Mouse (Mus musculus) brain, embryonic 18.5 days (tissue): Measurements from ENCODE around the gene Prkcg.
"Not testable (repeated sequence)": the region's sequence is repeated elsewhere in the genome, so short reads cannot be mapped to it uniquely, and the experiment has no call there.

Experiments
- DNase-seq: peaks from one replicate; pipeline ENCODE4 v3.0.0-alpha.2; 2012; ENCODE audit warnings: low read depth, low spot score

Gene Prkcg

DNA sequence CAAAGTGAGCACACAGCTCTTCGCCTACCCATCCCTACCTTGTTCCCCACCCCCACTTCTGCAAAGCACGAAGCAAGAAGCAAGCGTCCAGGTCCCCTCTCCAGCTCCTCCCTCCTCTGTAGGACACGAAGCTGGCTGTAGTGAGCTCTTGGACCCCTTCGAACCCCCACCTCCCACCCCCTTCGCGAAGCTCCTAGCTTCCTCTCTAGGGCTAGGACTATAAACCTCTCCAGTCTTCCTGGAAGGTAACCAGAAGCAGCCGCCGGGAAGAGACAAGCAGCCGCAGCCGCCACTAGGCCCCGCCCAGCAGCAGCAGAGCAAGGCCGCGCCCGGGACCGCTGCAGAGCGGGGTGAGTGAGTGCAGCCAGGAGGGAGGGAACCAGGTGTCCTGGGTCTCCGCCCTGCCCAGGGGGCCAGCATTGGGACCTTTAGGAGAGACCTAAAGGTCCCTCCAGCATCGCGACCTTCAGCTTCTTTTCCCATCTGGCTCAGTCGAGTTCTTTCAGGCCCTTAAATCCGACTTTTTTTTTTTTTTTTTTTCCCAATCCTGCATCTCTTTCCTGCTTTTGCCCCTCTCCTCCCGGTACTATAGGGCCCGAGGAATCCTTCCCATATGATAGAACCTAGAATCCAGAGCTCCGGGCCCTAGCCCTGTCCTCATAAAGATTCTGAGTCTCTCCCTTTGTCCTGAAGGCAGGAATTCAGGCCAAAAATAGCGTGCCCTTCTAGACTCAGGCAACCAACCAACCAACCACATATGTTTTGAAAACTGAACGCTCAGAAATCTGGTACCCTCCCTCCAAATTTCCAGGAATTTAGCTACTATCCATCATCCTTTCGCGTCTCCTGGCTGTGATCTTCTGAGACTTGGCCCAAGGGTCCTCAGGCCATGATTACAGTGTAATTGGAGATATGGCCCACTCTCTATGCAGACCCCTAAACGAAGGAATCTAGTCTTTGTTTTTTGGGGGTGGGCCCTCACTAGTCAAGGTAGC, at the start of gene Prkcg, which contains the start of gene Myadm:
TSS of gene Prkcg (plus strand) at position 204 of the 995 bp plus-strand sequence.
TSS of gene Myadm (plus strand) at position 105 of the 995 bp plus-strand sequence.
- DNase-seq: no peak

DNA sequence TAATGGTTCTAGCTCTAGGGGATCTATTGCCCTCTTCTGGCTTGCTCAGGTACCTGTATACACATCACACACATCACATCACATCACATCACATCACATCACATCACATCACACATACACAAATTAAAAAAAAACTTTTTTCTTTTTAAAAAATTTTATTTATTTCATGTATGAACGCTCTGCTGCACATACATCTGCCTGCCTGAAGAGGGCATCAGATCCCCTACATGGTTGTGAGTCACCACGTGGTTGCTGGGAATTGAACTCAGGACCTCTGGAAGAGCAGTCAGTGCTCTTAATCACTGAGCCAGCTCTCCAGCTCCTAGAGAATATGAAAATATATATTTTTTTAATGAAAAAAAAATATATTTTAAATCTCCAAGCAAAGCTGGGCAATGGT, 49.8 kb upstream of the Prkcg start:
- no peak for DNase-seq

DNA sequence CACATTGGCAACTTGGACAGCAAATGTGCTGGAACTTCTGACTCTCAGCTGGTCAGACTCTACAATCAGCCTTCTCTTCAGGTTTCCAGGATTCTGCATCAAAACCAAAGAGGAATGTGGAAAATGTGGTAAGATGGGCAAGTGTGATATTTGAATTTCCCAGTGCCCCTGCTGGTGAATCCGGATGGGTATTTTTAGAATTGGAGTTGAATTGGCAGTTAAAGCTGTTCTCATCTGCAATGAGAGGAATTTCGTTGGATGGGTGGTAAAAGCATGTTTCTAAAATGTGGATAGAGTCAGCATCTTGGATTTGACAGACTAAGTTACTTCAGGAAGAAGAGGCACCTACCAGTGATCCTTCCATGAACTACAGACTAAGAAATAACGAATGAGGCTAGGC, 28.3 kb upstream of the Prkcg start:
- no peak for DNase-seq

DNA sequence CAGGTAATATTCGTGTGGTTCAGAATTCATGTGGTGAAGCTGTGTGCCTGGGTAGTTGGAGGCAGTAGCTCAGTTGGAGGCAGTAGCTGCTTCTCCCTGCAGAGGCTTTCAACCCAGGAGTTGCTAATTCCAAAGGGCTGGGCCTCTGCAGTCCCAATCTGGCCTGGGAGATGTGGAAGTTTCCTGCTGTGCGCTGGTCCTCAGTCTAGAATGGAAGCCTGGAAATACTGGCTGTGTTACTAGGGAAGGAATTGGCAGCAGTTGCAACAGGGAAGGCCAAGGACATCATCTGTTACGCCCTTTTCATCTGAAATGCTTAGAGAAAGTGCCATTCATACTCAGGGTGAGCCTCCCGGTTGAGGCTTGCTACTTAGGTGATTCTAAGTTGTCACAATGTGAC, 27.5 kb upstream of the Prkcg start:
- DNase-seq: no peak

DNA sequence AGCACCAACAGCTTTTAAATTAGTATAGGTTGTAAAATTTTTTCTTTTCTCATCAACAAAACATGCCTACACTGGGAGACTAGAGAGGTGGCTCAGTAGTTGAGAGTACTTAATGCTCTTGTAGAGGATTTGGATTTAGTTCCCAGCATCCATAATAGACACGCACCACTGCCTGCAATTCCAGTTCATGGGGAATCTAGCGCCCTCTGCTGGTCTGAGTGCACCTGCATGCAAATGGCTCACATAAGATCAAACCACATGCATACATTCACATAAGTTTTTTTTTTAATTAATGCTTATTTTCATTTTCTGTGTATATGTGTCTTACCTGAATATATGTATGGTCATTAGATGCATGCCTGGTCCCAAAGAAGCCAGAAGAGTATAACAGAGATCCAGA, 26.2 kb upstream of the Prkcg start:
- no peak for DNase-seq

DNA sequence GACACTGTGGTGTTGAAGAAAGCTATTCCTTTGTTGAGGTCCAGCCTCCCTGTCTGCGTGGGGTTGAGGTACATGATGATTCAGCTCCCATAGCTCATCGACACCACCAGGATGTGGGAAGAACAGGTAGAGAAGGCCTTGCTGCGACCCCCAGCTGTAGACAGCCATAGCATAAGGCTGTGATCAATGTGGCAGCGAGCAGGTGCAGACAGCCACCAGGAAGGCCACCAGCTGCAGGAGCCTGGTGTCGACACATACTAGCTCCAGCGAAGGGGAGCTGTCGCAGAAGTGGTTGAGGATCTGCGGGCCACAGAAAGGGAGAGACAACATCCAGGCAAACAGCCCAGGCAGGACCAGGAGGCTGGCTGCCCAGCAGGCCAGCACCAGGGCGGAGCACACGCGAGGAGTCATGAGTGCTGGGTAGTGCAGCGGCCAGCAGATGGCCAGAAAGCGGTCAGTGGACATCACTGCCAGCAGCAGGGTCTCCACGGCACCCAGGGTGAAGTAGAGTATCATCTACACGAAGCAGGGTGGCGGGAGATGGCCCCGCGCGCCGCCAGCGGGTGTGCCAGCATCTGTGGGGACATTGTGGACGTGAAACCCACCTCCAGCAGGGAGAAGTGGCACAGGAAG, 24.5 kb upstream of the Prkcg start:
- DNase-seq: no peak

DNA sequence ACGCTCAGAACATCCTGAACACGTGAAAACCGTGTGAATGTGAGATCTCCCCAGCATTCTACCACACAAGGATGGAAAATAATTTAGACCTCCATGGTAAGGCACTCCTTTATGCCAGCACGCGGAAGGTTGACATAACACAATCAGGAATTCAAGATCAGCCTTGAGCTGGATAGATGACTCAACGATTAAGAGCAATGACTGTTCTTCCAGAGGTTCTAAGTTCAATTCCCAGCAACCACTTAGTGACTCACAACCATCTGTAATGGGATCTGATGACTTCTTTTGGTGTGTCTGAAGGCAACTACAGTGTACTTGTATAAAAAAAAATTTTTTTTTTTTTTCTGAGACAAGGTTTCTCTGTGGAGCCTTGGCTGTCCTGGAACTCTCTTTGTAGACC, 23.7 kb upstream of the Prkcg start:
- DNase-seq: no peak

DNA sequence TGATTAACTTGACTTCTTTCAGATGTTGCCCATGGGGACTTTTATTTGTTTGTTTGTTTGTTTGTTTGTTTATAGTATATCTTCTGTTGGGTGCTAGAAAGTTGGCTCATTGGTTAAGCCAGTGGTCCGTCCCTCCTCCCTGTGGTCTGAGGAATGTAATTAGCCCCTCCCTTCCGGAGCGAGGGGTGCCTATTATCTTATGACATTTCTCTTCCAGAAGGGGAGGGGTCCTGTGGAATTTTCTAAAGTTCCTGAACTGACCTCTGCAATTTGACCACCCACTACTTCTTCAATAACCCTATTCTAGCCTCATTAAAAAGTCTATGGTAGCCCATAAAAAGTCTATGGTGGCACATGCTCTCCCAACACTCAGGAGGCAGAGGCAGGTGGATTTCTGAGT, 21.7 kb upstream of the Prkcg start:
- DNase-seq: no peak

DNA sequence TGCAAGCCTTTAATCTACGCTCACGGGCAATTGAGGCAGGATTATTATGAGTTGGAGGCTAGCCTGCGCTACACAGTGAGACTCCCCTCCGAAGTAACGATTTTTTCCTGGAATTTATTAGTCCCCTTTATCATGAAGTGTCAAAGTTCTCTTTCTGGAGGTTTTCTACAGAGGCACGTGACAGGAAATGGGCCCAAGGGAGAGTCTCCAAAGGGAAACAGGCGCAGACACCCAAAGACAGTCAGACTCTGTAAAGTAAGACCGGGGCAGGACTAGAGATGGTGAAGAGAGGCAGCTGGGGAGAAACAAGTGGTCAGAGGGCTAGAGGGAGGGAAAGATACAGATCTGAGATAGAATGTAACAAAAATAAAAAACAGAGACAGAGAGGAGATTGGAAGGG, 21.1 kb upstream of the Prkcg start:
- no peak for DNase-seq

DNA sequence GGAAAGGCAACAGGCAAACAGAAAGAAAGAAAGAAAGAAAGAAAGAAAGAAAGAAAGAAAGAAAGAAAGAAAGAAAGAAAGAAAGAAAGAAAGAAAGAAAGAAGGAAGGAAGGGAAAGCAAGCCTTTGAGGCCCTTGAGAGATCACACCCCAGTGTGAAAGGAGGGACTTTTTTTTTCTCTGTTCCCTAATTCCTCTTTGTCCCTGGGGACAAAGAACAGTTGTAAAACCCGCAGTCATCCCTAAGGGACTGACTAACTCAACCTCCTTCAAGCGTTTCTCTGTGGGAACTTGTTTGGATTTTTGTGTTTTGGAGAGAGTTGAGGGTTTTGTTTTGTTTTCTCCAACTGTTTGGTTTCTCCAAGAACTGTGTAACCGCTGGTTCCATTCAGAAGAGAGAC, 20.7 kb upstream of the Prkcg start:
- DNase-seq: no peak

DNA sequence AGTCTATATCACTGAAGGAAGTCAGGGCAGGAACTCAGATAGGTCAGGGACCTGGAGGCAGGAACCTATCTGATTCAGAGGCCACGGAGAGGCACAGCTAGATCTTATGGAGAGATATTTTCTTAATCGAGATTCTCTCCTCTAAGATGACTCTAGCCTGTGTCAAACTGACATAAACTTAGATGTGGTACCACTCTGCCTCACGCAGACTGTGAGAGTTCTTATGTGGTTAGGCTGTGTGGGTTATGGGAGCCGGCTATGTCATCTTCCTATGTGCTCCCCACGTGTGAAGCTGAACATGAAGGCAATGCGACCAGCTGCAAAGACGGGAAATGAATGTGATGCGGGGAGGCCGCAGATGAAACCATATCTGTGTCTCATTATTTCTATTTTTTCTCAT, 16.8 kb upstream of the Prkcg start:
- no peak for DNase-seq

DNA sequence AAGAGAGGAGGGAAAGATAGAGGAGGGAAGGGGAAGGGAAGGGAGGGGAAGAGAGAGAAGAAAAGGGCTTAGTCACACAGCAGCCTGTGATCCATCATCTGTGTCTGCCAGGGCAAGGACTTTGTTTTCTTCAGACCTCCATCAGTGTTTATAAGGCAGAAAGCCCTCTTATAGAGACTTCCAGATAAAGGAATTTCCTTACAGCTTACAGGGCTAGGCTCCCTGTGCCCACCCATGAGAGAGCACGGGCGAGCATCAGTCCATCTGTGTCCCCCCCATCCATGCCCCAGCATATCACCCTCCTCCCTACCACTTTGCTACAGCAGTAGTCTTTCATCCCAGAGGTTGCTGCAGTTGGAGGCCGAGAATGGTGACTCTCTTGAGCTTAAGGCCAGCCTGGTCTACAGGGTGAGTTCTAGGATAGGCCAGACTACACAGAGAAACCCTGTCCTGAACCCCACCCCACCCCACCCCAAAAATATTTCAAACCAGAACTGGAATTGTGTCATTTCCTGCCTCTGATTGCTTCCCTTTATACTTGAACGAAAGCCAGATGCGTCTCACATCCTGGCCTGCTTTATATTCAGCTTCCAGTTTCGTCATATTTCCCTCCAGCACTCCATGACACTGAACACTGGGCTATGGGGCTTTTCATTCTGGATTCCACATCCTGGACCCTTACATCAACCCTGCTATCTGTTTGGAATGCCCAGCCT, 13.4 kb upstream of the Prkcg start:
- DNase-seq: no peak

DNA sequence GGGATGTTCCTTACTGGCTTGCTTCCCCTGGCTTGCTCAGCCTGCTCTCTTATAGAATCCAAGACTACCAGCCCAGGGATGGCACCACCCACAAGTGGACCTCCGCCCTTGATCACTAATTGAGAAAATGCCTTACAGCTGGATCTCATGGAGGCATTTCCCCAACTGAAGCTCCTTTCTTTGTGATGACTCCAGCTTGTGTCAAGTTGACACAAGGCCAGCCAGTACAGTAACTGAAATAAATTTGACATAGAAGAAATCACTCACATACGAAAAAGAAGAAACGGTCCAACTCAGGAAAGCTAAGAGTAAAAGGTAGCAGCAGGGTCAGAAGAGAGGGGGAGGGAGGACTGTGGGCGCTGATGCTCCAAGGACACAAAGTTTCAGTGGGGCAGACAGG, 12.2 kb upstream of the Prkcg start:
- DNase-seq: not testable (repeated sequence)

DNA sequence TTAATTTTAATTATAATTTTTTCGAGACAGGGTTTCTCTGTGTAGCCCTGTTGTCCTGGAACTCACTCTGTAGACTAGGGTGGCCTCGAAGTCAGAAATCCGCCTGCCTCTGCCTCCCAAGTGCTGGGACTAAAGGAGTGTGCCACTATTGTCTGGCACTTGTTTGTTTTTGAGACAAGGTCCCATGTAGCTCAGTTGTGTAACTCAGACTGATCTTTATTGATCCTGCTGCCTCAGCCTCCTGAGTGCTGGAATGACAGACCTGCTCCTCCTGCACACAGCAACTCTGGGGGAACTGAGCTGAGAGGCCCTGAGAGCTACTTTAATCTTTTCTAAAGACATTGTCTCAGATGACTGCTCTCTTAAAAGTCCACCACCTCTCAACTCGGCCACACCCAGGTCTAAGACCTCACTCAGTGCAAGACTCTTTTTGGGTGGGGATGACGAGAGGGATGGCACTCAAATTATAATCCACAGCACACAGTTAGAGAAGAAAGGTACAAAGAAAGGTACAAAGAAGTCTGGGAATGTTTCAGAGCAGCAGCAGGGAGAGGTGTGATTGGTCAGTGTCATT, 8.8 kb upstream of the Prkcg start:
- DNase-seq: no peak

DNA sequence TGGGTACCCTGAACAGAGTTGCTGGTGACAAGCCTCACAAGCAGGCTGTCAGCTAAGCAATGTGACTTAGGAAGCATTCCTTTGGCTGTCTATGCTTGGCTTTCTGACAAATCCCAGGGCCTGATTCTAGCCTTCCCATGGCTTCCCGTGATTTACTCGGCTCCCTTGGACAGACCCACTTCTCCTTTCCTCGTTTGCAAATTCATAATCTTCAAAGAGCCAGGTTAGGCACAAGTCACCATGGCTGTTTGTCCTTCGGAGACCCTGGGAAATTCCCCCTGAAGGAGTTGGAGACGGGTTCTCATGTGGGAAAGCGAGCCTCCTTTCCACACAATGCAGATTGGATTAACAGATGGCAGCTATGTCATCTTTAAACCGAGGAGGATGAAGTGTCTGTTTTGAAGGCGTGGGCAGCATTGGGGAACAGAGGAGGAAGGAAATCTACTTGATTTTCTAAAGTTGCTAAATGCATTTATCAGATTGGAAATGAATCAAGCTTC, 8.3 kb upstream of the Prkcg start:
- no peak for DNase-seq

DNA sequence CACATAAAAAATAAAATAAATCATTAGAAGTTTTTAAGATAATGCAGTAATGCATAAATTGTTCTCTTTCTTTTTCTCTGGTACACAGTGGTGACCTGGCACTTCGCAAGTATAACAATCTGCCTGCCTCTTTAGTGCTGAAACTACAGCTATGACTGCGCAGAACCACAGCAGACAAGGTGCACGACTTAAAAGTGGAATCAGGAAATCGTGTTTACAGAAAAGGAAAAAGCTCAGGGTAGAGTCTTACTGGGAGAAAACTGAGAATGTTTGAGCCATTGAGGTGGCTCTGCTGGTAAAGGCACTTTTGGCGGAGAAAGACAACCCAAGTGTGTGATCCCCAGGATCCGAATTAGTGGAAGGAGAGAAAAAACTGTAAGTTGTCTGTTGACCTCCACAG, 7.2 kb upstream of the Prkcg start:
- no peak for DNase-seq

DNA sequence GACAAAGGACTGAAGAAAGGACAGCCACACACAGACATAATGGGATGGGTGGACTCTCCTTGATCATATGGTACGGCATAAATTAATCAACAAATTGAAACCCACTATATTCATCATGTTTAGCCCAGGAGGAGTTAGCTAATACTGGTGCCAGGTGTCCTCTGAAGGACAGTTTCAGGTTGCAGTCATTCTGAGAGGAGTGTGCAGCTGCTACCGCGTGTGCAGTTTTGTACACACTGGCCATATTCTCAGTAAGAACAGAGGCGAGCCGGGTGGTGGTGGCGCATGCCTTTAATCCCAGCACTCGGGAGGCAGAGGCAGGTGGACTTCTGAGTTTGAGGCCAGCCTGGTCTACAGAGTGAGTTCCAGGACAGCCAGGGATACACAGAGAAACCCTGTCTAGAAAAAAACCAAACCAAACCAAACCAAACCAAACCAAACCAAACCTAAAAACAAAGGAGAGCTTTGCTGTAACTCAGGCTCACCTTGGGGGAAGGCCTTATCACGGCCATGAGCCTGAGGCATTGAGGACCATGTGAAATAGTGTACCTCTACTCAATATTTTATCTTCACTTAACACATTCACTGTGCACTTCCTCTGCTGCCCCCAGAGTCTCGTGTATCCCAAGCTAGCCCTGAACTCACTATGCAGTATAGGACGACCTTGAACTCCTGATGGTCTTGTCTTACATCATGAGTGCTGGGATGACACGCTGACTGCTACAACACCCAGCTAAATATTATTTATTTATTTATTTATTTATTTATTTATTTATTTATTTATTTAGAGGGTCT, 5.7 kb upstream of the Prkcg start:
- DNase-seq: no peak

DNA sequence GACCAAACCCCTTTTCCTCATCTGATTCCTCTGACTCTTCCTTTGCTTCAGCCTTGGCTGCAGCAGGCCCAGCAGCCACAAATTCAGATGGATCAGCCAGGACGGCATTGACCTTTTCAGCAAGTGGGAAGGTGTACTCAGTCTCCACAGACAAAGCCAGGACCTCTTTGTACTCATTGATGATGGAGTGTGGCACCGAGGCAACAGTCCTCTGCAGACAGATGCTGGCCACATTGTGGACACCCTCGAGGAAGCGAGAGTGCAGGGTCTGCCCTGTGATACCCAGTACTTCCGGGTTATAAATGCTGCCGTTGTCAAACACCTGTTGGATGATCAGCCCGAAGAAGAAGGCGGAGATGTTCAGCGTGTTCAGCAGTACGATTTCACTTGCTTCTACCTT, 4.4 kb upstream of the Prkcg start:
- DNase-seq: no peak

DNA sequence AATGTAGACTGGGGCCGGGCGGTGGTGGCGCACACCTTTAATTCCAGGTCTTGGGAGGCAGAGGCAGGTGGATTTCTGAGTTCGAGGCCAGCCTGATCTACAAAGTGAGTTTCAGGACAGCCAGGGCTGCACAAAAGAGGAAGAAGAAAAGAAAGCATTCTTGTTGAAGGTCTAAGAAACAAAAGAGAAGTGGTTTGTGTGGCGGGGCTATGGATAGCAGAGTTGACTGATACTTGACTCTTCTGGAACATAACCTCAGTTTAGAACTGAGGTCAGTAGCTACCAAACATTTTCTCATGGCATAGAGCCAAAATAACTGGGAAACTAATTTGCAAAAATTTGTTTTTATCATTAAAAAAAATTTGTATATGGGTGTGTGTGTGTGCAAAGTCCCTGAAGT, 2.9 kb upstream of the Prkcg start:
- DNase-seq: no peak

DNA sequence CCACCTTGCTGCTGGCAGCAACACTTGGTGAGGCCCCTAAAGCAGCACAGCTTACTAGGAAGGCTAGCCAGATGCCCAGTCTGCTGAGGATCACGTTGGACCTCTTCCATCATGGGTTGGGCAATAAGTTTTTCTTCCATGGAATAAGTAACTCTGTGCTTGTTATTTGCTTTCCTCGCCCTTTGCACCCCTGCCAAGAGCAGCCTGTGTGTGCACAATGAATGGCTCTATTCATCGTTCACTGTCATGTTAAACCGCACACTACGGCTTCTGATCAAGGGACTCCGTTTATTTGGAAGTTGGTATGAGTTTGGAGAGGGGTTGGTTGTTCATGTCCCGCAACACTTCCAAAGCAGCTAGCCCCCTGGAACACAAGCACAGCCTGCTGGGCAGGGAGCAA, 1.8 kb upstream of the Prkcg start:
- no peak for DNase-seq
